Mouse (Mus musculus): ENCODE data around the gene Olfr718-ps1.
A peak's percentile ranks its signal among the peaks of the same experiment; 100 is the strongest.

The Olfr718-ps1 gene

DNA sequence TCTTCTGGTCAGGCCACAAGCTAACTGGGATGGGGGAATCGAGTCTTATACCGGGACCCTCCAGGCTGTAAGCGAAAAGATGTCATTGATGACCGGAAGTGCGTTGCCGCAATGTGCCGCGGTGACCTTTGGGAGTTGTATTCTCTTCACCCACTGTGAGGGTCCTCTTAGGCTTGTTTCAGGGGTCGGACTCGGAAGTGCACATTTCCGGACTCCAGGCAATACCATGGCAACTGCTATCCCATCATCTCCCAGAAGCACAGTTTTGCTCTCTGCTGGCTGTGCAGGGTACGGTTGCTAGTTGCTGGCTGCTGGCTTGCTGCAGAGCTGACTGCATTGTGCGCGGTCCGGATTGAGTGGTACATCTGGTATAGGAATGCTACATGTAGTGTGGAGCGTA lies 18.3 kb downstream of the Olfr718-ps1 start:
- DNase-seq (ENCODE audit: extremely low spot score, low read depth, low spot score) = no peak

DNA sequence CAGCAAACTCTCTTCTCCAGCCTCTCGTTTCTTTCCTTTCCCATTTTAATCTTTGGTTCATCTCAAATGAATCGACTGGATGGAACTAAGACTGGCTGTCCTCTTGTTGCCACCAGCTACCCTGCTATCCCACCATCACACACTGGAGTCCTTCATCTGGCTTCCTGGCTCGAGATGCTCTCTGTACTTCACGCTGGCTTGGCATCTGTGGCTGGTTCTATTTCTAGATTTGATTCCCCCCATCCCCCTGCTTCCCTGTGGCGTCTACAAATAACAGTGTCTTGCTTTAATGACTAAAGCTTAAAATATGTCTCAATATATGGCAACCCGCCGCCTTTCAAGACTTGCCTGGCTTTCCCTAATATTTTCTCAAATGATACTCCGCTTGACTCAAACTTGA lies 19.5 kb downstream of the Olfr718-ps1 start:
- no peak for DNase-seq (ENCODE audit: extremely low spot score, low read depth, low spot score)

DNA sequence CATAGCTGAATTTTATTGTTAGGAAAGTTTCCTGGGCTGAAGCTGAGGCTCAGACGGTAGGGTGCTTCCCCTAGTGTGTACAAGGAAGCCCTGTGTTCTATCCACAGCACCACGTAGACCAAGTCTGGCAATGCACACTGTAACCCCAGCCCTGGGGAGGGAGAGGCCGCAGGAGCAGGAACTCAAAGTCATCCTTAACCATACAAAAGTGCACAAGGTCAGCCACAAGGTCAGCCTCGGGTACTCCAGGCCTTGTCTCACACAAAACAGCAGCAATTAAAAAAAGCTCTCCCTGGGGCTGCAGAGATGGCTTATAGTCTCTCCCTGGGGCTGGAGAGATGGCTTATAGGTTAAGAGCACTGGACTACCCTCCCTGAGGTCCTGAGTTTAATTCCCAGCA lies 20.5 kb downstream of the Olfr718-ps1 start:
- DNase-seq (ENCODE audit: extremely low spot score, low read depth, low spot score) = no peak

DNA sequence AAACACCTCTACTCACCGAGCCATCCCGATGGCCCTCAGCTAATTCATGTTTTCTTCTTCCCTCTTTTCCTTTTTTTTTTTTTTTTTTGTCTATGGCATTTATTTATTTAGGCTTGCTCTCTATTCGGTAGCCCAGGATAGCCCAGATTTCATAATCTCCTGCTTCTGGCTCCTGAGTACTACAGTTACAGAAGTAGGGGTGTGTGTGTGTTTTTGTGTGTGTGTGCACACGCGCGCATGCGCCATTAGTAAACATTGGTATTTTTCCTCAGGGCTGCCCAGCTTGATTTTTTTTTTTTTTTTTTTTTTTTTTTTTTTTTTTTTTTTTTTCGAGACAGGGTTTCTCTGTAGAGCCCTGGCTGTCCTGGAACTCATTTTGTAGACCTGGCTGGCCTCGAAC lies 21.3 kb downstream of the Olfr718-ps1 start:
- no peak for DNase-seq (ENCODE audit: extremely low spot score, low read depth, low spot score)

DNA sequence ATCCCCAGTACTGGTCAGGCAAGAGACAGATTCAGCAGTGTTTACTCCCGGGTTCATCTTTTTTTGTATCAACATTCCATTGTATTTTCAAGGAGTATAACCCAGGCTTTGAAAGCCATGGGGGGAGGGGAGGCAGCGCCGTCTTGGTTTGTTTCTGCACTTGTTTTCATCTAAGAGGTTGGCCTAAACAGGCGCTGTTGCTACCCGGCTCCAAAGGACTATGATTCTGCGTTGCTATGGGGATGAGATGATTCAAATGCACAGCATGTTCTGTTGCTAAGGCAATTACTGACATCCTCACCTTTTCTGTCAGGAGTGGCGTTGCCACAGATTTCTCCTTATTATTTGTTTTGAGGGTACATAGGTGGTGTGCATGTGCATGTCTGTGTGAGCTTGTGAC lies 21.8 kb downstream of the Olfr718-ps1 start:
- no peak for DNase-seq (ENCODE audit: extremely low spot score, low read depth, low spot score)

DNA sequence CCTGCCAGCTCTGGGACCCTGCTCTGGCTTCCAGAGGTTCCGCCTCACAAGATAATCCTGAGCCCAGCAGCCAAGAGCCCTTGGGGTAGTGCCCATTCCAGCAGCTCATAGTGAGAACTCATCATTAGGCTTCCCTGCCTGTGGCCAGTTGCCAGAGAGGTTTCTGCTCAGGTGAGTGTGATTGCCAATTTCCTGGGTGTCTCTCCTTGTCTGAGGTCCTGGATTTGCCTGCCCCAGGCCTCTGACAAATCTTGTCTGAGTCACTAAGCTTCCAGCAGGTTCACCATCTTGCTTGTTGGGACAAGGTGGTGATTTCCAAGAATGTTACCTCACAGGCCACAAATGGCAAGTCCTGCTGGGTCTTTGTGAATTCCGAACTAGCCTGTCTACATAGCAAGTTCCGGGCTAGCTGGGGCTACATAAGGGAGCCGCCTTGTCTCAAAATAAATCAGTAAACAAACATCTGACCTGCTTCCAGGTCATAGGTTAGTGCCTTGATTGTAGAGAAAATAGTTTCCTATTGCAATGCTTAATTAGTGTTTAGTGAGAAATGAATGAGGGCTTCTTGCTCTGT lies 22.5 kb downstream of the Olfr718-ps1 start:
- no peak for DNase-seq (ENCODE audit: extremely low spot score, low read depth, low spot score)

DNA sequence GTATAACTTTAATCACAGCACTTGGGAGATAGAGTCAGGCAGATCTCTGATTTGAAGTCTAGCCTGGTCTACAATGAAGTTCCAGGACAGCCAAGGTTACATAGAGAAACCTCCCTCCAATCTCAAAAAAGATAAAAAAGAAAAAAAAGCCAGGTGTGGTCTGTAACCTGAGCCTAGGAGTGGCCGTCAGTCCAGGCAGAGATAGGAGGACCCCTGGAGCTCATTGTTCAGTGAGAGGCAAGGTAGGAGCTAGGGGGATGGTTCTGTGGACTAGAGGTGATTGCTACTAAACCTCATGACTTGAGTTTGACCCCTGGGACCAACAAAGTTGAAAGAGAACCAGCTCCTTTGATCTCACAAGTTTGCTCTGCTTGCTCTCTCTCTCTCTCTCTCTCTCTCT lies 24.7 kb downstream of the Olfr718-ps1 start:
- no peak for DNase-seq (ENCODE audit: extremely low spot score, low read depth, low spot score)

DNA sequence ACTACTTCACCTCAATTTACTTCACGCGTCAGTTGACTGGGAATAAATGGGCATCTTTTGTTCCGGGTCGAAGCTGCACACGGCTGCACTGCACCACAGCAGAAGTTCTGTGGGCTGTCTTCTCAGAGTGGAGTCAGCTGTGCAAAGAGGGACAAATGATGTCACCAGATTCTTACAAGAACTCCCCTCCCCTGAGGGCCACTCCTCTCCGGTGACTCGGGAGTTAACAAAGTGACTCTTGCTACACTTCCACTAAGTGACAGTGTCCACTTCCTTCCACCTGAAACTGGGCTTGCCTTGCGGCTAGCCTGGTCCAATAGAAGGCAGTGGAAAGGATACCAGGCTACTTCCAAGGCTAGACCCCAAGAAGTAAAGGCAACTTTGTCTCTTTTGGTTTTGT lies 25.3 kb downstream of the Olfr718-ps1 start:
- DNase-seq (ENCODE audit: extremely low spot score, low read depth, low spot score) = no peak

DNA sequence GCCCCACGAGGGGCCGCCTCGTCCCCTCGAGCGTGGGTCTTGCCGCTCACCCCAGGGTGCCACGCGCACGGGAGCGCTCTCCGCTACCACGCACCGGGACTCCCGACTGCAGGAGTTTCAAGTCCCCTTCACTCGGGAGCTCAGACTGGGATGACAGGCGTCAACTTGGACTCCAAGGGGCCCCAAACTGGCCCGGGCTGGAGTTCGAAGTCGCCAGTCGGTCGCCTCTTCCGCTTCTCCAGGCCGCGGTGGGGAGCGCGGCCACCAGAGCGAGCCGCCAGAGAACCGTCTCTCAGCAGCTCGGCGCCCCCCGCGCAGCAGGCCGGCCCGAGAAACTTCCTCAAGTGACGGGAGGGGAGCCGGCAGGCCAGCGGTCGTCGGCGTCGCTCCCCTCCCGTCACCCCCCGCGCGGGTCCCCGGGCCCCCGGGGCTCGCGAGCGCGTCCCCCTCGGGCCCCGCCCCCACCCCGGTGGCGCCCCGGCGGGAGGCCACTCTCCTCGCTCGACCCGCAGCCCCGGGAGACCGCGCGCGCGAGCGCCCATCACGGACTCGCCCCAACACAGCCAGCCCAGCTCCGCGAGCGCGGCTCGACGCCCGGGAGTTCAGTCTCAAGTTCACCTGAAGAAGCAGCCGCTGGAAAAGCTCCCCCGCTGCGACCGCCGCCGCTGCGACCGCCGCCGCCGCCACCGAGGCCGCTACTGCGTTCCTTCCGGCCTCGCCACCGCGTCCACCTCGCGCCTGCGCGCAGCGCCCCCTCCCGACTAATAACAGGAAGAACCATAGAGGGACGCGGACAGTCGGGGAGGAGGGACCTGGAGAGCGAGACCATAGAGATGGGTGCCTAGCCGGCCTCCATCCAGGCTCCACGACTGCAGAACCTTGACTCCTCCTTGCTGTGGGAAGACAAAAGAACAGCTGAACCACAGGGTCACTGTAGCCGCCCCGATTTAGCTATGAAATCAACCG lies 34.8 kb downstream of the Olfr718-ps1 start, which contains the start of gene Rnf216:
Rnf216 (minus strand) TSS at position 714 of the 966 bp plus-strand sequence.
- peak; percentile 82 for DNase-seq (ENCODE audit: extremely low spot score, low read depth, low spot score)

DNA sequence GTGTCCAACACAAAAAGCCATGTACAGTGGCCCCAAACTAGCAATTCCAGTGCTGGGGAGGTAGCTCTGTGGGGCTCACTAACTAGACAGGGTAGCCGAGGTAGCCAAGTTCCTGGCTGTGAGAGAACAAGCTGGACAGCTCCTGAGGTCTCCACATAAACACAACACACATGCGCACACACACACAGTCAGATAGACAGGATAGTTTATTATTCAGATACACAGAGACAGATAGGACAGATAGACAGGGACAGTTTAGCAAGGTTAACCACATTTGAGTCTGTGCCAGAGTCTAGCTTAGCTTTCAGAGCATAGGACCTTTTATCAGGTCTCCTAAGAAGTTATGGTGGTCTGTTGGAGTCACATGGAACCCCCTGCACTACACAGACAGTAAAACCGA lies 40.5 kb downstream of the Olfr718-ps1 start:
- DNase-seq (ENCODE audit: extremely low spot score, low read depth, low spot score) = no peak

DNA sequence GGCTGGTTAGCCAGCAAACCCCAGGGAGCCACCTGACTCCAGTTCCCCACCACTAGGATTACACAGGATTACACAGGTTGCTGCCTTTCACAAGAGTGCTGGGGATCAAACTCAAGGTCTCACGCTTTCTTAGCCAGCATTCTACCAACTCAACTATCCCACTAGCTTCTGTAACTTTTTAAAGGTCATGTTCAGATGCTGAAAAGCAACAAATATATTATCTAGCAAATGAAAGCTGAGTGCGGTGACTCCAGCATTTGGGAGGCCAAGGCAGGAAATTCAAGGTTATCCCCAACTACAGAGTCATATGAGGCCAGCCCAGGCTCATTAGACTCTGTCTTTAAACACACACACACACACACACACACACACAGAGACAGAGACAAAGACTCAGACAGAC lies 44.1 kb downstream of the Olfr718-ps1 start:
- DNase-seq (ENCODE audit: extremely low spot score, low read depth, low spot score) = no peak

DNA sequence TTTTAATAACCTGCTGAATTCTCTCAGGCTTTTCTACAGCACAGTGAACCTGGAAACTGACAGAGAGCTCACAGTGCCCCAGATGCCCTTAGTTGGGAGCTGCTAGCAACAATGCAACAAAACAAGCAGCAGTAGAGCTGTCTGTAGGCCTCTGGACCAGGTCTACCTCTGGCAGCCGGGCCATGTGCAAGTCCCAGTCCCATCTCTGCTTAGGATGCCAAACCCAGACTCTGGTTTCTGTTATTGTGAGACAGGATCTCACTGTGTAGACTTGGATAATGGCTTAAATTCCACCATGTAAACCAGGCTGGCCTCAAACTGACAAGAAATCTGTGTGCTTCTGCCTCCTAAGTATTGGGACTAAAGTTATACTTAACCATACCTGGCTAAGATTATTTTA lies 45.8 kb downstream of the Olfr718-ps1 start:
- DNase-seq (ENCODE audit: extremely low spot score, low read depth, low spot score) = no peak

DNA sequence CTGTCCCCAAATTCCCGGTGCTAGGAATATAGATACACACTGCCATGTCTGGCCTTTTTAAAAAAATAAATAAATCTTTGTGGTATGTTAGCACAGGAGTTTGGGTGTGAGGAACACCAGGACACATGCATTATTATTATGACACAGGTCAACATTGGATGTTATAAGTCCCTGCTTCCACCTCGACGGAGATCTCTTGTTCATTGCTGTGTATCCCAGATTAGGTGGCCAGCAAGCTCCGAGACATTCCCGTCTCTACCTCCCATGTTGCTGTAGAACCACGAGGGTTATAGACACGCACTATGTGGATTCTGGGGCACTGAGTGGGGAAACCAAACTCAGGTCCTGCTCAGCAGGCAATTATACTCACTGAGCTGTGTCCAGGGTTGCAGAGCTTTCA lies 52.1 kb downstream of the Olfr718-ps1 start:
- DNase-seq (ENCODE audit: extremely low spot score, low read depth, low spot score) = no peak

DNA sequence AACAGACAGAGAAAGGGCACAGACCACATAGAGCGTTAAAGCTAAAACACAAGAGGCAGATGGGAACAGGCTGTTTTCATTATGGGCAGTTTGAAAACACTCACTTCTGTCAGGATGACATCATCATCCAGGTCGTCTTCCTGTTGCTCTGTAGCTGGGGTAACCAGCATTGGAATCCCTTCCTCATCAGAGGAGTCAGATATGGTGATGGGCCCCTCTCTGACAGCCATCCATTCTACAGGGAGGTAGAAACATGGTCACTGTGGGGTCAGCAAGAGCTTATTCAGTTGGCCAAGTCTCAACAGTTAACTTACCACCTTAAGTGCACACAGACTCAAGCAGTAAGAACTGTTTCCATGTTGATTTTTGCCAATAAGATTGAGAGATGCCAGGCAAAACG lies 54.5 kb downstream of the Olfr718-ps1 start:
- no peak for DNase-seq (ENCODE audit: extremely low spot score, low read depth, low spot score)

DNA sequence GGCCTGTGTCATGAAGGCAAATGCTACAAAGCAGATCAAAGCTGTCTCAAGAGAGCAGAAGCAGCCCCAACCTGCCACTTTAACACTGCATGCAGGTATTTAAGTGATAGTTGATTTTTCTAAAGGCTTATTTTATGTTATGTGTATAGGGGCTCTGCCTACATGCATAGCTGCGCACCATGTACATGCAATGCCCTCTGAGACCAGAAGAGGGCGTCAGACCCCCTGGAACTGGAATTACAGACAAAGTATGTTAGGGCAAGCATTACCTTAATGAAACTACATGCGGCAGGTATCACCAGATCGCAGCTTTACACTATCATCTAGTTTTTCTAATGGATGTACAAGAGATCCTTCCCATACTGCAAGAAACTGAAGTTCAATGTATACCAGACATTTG lies 62.5 kb downstream of the Olfr718-ps1 start:
- no peak for DNase-seq (ENCODE audit: extremely low spot score, low read depth, low spot score)

Measured in hindlimb bud, embryonic 11.5 days (tissue).